Mouse (Mus musculus): ENCODE results near the gene Cdiptos. TPM values are rescaled to one million over a fixed set of nuclear protein-coding genes. Genes with fewer than 3 reads are reported as not detected.

Cdiptos gene
- 3.1 TPM for polyA plus RNA-seq (2017; shearing (Covaris generic))

GRCm38 (mm10) chr7:126975950-126976866 lies at the start of gene Cdiptos:
Gene Cdiptos, minus strand, starts transcription at chr7:126976098.

GRCm38 (mm10) chr7:127020901-127021562 lies 45.1 kb upstream of the Cdiptos start, which contains the start of the genes Gm42742 and Prrt2:
Gene Gm42742, minus strand, starts transcription at chr7:127021097.
Gene Prrt2, minus strand, starts transcription at chr7:127021211.

DNA sequence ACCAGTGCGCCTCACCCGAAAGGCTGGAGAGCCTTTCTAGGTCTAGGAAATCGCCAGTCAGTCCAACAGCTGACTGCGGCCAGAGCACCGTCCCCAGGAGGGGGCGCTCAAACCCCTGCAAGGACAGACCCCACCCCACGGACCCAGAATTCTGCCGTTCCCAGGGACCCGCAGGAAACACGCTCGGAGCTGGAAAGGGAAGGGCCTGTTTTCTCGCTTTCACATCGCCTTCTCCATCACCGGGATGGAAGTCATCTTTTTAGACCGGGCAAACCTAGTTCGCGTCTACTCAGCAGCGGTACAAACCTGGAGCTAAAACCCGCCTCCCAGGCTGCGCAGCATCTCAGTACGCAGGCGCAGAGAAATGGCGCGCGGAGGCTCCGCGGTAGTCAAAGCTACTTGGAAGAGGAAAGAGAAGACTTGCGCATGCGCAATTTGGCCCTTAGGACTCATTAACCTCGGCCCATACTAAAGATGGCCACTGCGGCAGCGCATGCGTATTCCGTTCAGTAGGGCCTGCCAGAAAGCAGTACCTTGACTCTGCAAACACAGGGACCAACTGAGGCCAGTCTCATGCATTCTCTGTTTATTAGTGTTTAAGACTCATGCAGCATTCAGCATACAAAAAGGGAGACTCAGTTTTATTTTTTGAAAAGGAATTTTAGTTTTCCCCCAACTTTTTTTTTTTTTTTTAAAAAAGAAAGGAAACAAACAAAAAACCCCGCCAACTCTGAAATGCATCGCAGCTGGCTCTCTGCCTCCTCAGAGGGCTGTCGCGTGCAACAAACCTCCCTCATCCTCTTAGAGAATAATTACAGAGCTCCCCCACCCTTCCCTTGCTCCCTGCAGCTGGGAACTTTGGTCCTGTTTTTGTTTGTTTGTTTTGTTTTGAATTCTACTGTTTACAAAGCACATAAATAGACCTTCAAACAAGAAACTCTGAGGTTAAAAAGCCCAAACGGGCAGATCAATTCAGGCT lies 41.4 kb upstream of the Cdiptos start, which contains the start of gene Pagr1a:
Gene Pagr1a (minus strand): TSS at position 382 of the 979 bp plus-strand sequence.

DNA sequence TGATC lies 40.4 kb upstream of the Cdiptos start, which contains the start of gene Pagr1b:
Gene Pagr1b (minus strand): TSS at position 4 of the 5 bp plus-strand sequence.

DNA sequence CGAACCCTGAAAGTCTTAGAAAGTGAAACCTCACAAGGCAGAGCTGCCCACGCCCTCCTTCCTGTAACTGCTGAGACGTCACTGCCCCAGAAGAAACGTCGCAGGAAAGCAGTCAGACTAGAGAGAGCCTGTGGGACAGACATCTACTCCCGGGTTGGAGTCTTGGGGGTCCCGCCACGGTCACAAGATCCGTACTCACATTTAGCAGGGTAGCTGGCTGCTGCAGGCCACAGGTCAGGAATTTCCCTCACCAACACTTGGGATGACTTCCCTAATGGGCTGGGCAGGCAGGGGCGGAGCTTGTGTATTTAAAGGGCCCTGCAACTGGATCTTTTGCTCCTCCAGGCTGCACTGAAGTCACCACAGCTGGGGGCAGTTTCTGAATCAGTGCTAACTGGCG lies 38.4 kb upstream of the Cdiptos start, which contains the start of gene Mvp:
Gene Mvp (minus strand): TSS at position 302 of the 400 bp plus-strand sequence.

DNA sequence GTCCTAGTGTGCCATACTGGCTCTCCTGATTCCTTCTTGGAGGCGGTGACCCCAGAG lies 177 bp downstream of the Cdiptos start, which contains the start of gene Cdipt:
Gene Cdipt (plus strand): TSS at position 22 of the 57 bp plus-strand sequence.

GRCm38 (mm10) chr7:126949793-126950646 lies 25.9 kb downstream of the Cdiptos start, which contains the start of gene Sez6l2:
Gene Sez6l2, plus strand, starts transcription at chr7:126950563.

GRCm38 (mm10) chr7:126949403-126949792 lies 26.5 kb downstream of the Cdiptos start, which contains the start of gene Asphd1:
Gene Asphd1, minus strand, starts transcription at chr7:126949582.

DNA sequence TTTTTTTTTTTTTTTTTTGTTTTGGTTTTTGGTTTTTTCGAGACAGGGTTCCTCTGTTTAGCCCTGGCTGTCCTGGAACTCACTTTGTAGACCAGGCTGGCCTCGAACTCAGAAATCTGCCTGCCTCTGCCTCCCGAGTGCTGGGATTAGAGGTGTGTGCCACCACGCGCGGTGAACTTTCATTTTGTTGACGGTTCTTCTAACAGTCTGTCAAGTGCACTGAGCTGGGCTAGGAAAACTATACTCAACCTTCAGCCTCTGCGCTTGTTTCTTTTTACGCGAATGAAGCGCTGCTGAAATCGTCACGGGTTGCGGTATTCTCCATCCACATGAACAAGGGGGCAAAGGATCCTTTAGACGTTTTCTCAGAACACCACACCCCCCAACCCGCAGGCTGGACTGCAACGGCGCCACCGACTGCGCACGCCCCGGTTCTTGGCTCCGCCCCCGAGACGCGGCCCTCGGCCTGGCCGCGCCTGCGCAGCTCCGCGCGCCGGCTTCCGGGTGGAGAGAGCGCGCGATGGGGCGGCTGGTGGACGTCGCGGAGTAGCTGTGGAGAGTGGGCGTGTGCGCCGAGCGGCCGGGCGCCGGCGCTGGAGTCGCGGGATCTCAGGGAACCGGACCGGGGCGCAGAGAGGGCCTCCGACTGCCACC lies 47.4 kb downstream of the Cdiptos start, which contains the start of gene Kctd13:
Gene Kctd13 (plus strand): TSS at position 496 of the 654 bp plus-strand sequence.

GRCm38 (mm10) chr7:126922624-126923060 lies 53.3 kb downstream of the Cdiptos start, which contains the start of gene Tmem219:
Gene Tmem219, minus strand, starts transcription at chr7:126922917.

Other genes with a start within 250 kb of the Cdiptos start
- gene Mapk3, start 216.5 kb downstream of the Cdiptos start, polyA plus RNA-seq (2017; shearing (Covaris generic)): 33.0 TPM
- 1.9 TPM for gene Gdpd3, start 209.8 kb downstream of the Cdiptos start, polyA plus RNA-seq (2017; shearing (Covaris generic))
- gene Ypel3, start 199.1 kb downstream of the Cdiptos start, polyA plus RNA-seq (2017; shearing (Covaris generic)): 379 TPM
- gene Tbx6, start 194.6 kb downstream of the Cdiptos start, polyA plus RNA-seq (2017; shearing (Covaris generic)): 4.7 TPM
- gene Ppp4c, start 183.6 kb downstream of the Cdiptos start, polyA plus RNA-seq (2017; shearing (Covaris generic)): 458 TPM
- gene Fam57b, start 178.4 kb downstream of the Cdiptos start, polyA plus RNA-seq (2017; shearing (Covaris generic)): not detected
- not detected for gene 4930451I11Rik, start 144.5 kb downstream of the Cdiptos start, polyA plus RNA-seq (2017; shearing (Covaris generic))
- gene Doc2a, start 128.7 kb downstream of the Cdiptos start, polyA plus RNA-seq (2017; shearing (Covaris generic)): not detected
- gene Hirip3, start 114.1 kb downstream of the Cdiptos start, polyA plus RNA-seq (2017; shearing (Covaris generic)): 18.3 TPM
- 103 TPM for gene Ino80e, start 113.7 kb downstream of the Cdiptos start, polyA plus RNA-seq (2017; shearing (Covaris generic))
- gene Taok2, start 91.4 kb downstream of the Cdiptos start, polyA plus RNA-seq (2017; shearing (Covaris generic)): 71.5 TPM
- 50.5 TPM for gene Tmem219, start 53.2 kb downstream of the Cdiptos start, polyA plus RNA-seq (2017; shearing (Covaris generic))
- gene Kctd13, start 47.2 kb downstream of the Cdiptos start, polyA plus RNA-seq (2017; shearing (Covaris generic)): 12.3 TPM
- gene Asphd1, start 26.5 kb downstream of the Cdiptos start, polyA plus RNA-seq (2017; shearing (Covaris generic)): not detected
- gene Sez6l2, start 25.5 kb downstream of the Cdiptos start, polyA plus RNA-seq (2017; shearing (Covaris generic)): 0.65 TPM
- gene Cdipt, start 184 bp downstream of the Cdiptos start, polyA plus RNA-seq (2017; shearing (Covaris generic)): 358 TPM
- 61.2 TPM for gene Mvp, start 38.5 kb upstream of the Cdiptos start, polyA plus RNA-seq (2017; shearing (Covaris generic))
- gene Pagr1b, start 40.4 kb upstream of the Cdiptos start, polyA plus RNA-seq (2017; shearing (Covaris generic)): 1.2 TPM
- gene Pagr1a, start 41.3 kb upstream of the Cdiptos start, polyA plus RNA-seq (2017; shearing (Covaris generic)): 166 TPM
- gene Gm42742, start 45.0 kb upstream of the Cdiptos start, polyA plus RNA-seq (2017; shearing (Covaris generic)): 47.3 TPM
- 27.4 TPM for gene Prrt2, start 45.1 kb upstream of the Cdiptos start, polyA plus RNA-seq (2017; shearing (Covaris generic))
- 27.5 TPM for gene Maz, start 50.9 kb upstream of the Cdiptos start, polyA plus RNA-seq (2017; shearing (Covaris generic))
- 16.5 TPM for gene Kif22, start 66.4 kb upstream of the Cdiptos start, polyA plus RNA-seq (2017; shearing (Covaris generic))
- gene Zg16, start 111.2 kb upstream of the Cdiptos start, polyA plus RNA-seq (2017; shearing (Covaris generic)): not detected
- 449 TPM for gene AI467606, start 115.3 kb upstream of the Cdiptos start, polyA plus RNA-seq (2017; shearing (Covaris generic))
- 19.6 TPM for gene Qprt, start 146.1 kb upstream of the Cdiptos start, polyA plus RNA-seq (2017; shearing (Covaris generic))
- 78.6 TPM for gene Spn, start 161.7 kb upstream of the Cdiptos start, polyA plus RNA-seq (2017; shearing (Covaris generic))
- 89.7 TPM for gene Cd2bp2, start 220.0 kb upstream of the Cdiptos start, polyA plus RNA-seq (2017; shearing (Covaris generic))
- gene Tbc1d10b, start 232.4 kb upstream of the Cdiptos start, polyA plus RNA-seq (2017; shearing (Covaris generic)): 11.7 TPM
- gene Mylpf, start 232.8 kb upstream of the Cdiptos start, polyA plus RNA-seq (2017; shearing (Covaris generic)): 18.9 TPM

All from inflammation-experienced regulatory T-cells, adult 16 weeks (primary cell).